ENCODE assay signal across 9 mouse cellular contexts in genomic region chr6:90607196-90607595, GRCm38 (mm10). TPM values are rescaled to one million over a fixed set of nuclear protein-coding genes. Genes with fewer than 3 reads are reported as not detected.
DNase-seq lines count a peak whose midpoint lies in the region; ATAC-seq lines count a peak whose summit lies in the region.
"Had no signal": no experiment of that assay in that cellular context is flagged by ENCODE, and none has a peak within 500 bp of the region (broad histone marks: within the 10 kb centered on the region; RNA-seq: fewer than 3 reads in every experiment).

No protein-coding gene starts in this region.

- H3K4me3 ChIP-seq in hindbrain, embryonic 11.5 days (ENCODE audit: low read depth, low read length) = no peak overlapping the region
- no peak overlapping the region for H3K4me3 ChIP-seq in hindbrain, embryonic 16.5 days (ENCODE audit: low read length)
- no peak overlapping the region for H3K4me3 ChIP-seq in embryonic facial prominence, embryonic 10.5 days
- H3K4me3 ChIP-seq: neural tube, embryonic 12.5 days had no signal

- no peak overlapping the region for H3K4me2 ChIP-seq in hindbrain, embryonic 11.5 days (replicated peaks; ENCODE audit: low read depth, low read length)
- no peak overlapping the region for H3K4me2 ChIP-seq in hindbrain, embryonic 16.5 days (ENCODE audit: low read length)
- H3K4me2 ChIP-seq: neural tube, embryonic 12.5 days had no signal

- 19% methylated on average over 5 of the region's 5 CpGs for WGBS in hindbrain, embryonic 11.5 days
- WGBS in hindbrain, embryonic 16.5 days = 16% methylated on average over 5 of the region's 5 CpGs
- WGBS in embryonic facial prominence, embryonic 10.5 days = 14% methylated on average over 5 of the region's 5 CpGs

- no peaks in the 10 kb centered on the region for H3K4me1 ChIP-seq in hindbrain, embryonic 11.5 days (replicated peaks; ENCODE audit: control insufficient read depth, insufficient read depth, low read length)
- H3K4me1 ChIP-seq in hindbrain, embryonic 16.5 days (ENCODE audit: control insufficient read depth, insufficient read depth, low read depth, low read length) = peaks cover 3% of the 10 kb centered on the region; the same call in 1 of the 2 replicates
- peaks cover 14% of the 10 kb centered on the region for H3K4me1 ChIP-seq in embryonic facial prominence, embryonic 10.5 days

- no peak for ATAC-seq in hindbrain, embryonic 11.5 days (ENCODE audit: low FRiP score)
- no peak for ATAC-seq in hindbrain, embryonic 16.5 days

- no peaks in the 10 kb centered on the region for H3K36me3 ChIP-seq in hindbrain, embryonic 11.5 days (ENCODE audit: control insufficient read depth, insufficient read depth, low read length)
- H3K36me3 ChIP-seq in hindbrain, embryonic 16.5 days (ENCODE audit: control insufficient read depth, insufficient read depth, low read length) = no peaks in the 10 kb centered on the region
- H3K36me3 ChIP-seq in embryonic facial prominence, embryonic 10.5 days (replicated peaks) = no peaks in the 10 kb centered on the region
- H3K36me3 ChIP-seq in splenic B cell, adult 2 months (ENCODE audit: control insufficient read depth, insufficient read depth, low read length, poor library complexity, severe bottlenecking) = no peaks in the 10 kb centered on the region
- H3K36me3 ChIP-seq: neural tube, embryonic 12.5 days had no signal

- peaks cover 2% of the 10 kb centered on the region for H3K27me3 ChIP-seq in hindbrain, embryonic 11.5 days (ENCODE audit: control insufficient read depth, insufficient read depth, low read length)
- H3K27me3 ChIP-seq in hindbrain, embryonic 16.5 days (replicated peaks; ENCODE audit: control insufficient read depth, insufficient read depth, low read length) = no peaks in the 10 kb centered on the region; the same call in 1 of the 2 replicates
- H3K27me3 ChIP-seq in embryonic facial prominence, embryonic 10.5 days (replicated peaks; ENCODE audit: low read depth, poor library complexity, severe bottlenecking) = peaks cover 27% of the 10 kb centered on the region
- no peaks in the 10 kb centered on the region for H3K27me3 ChIP-seq in splenic B cell, adult 2 months (ENCODE audit: control insufficient read depth, insufficient read depth, low read length, poor library complexity, severe bottlenecking)
- H3K27me3 ChIP-seq: neural tube, embryonic 12.5 days had no signal

- no peak overlapping the region for H3K27ac ChIP-seq in hindbrain, embryonic 11.5 days (ENCODE audit: low read depth, low read length)
- no peak overlapping the region for H3K27ac ChIP-seq in hindbrain, embryonic 16.5 days (ENCODE audit: low read depth, low read length)
- H3K27ac ChIP-seq in embryonic facial prominence, embryonic 10.5 days (replicated peaks) = no peak overlapping the region
- H3K27ac ChIP-seq: neural tube, embryonic 12.5 days had no signal

- H3K9me3 ChIP-seq in hindbrain, embryonic 11.5 days (ENCODE audit: control insufficient read depth, low read length) = no peaks in the 10 kb centered on the region
- H3K9me3 ChIP-seq in hindbrain, embryonic 16.5 days (ENCODE audit: control insufficient read depth, low read length) = no peaks in the 10 kb centered on the region
- no peaks in the 10 kb centered on the region for H3K9me3 ChIP-seq in embryonic facial prominence, embryonic 10.5 days
- H3K9me3 ChIP-seq: neural tube, embryonic 12.5 days had no signal

- no peak overlapping the region for H3K9ac ChIP-seq in hindbrain, embryonic 11.5 days (ENCODE audit: low read depth, low read length)
- H3K9ac ChIP-seq in hindbrain, embryonic 16.5 days (ENCODE audit: low read depth, low read length) = no peak overlapping the region
- H3K9ac ChIP-seq: neural tube, embryonic 12.5 days had no signal

- peak; percentile 80 for DNase-seq in hindbrain, embryonic 11.5 days (ENCODE audit: low spot score)
- DNase-seq in CD4-positive, CD25-positive, alpha-beta regulatory T cell, adult 2 months (ENCODE audit: low read depth, low spot score) = peak; percentile 90
- peak; percentile 79 for DNase-seq in adrenal gland, postnatal 10 days
- DNase-seq in embryonic facial prominence, embryonic 10.5 days (ENCODE audit: low spot score) = peak; percentile 75
- DNase-seq in kidney, postnatal 4 days = peak; percentile 80 to 82
- DNase-seq in lung, postnatal 14 days = peak; percentile 80
- DNase-seq in splenic B cell, adult 2 months (ENCODE audit: low read depth, low spot score) = peak; percentile 85

RNA-seq across cellular contexts. Expression of gene Slc41a3, which starts 2.7 kb away (rescaled TPM):
- polyA plus RNA-seq in hindbrain, embryonic 11.5 days (2014; fragmentation: Nextera tagmentation; extraction: Ambion mirVana) = 3.2 and 3.5 TPM in 2 replicates
- polyA plus RNA-seq in hindbrain, embryonic 16.5 days (2015; fragmentation: Nextera tagmentation; extraction: Ambion mirVana) = 9.8 and 12.7 TPM in 2 replicates
- total RNA-seq in adrenal gland, postnatal 10 days (2021) = 10 to 100 TPM; 20.8 to 25.2 TPM
- polyA plus RNA-seq in embryonic facial prominence, embryonic 10.5 days (2016; fragmentation: Nextera tagmentation; extraction: Ambion mirVana) = 1.7 and 2.2 TPM in 2 replicates
